Mouse (Mus musculus): ENCODE measurements around the gene Cnih3.

Gene Cnih3

GRCm38 (mm10) chr1:181407281-181407680 lies 54.9 kb downstream of the Cnih3 start:
- no peak for DNase-seq (ENCODE audit: low spot score)

GRCm38 (mm10) chr1:181408086-181408975 lies 55.9 kb downstream of the Cnih3 start:
- DNase-seq (ENCODE audit: low spot score): no peak

DNA sequence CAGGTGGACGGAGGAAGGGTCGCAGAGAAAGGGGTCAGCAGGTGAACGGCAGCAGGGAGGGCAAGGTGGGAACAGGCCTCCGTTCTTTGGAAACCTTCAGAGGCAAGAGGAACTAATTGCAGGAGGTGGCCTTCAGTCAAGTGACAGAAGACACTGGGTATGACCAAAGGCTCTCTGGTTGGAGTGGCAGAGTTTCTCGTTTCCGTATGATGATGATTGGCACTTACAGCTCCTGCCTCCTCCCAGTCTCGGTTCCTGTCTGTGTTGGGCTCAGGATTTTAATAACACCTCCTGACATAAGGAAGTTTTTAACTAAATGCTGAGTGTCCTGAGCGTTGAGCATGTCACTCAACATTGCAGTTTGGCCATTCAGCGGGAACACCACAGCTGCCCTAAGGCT lies 57.3 kb downstream of the Cnih3 start:
- DNase-seq (ENCODE audit: low spot score): no peak

- DNase-seq (ENCODE audit: low spot score): no peak
Observed at GRCm38 (mm10) chr1:181410647-181411254, 58.3 kb downstream of the Cnih3 start.

DNA sequence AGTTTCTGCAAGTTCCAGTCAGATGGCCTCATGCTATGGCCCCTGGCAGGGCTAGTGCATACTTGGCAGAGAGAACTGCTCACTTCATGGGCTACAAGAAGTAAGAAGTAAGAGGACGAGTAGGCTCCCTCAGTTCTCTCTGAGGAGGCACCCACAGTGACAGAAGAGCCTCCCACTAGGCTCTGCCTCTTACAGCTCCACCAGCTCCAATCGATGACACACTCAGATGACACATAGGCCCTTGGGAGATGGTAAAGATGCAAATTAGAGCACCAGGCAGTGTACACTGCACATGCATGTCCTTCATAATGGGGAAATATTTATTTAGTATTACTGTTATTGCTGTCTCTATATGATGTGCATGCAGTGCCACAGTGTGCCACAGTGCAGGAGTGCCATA lies 62.6 kb downstream of the Cnih3 start:
- no peak for DNase-seq (ENCODE audit: low spot score)

- DNase-seq (ENCODE audit: low spot score): no peak
Observed at GRCm38 (mm10) chr1:181416841-181417240, 64.4 kb downstream of the Cnih3 start.

DNA sequence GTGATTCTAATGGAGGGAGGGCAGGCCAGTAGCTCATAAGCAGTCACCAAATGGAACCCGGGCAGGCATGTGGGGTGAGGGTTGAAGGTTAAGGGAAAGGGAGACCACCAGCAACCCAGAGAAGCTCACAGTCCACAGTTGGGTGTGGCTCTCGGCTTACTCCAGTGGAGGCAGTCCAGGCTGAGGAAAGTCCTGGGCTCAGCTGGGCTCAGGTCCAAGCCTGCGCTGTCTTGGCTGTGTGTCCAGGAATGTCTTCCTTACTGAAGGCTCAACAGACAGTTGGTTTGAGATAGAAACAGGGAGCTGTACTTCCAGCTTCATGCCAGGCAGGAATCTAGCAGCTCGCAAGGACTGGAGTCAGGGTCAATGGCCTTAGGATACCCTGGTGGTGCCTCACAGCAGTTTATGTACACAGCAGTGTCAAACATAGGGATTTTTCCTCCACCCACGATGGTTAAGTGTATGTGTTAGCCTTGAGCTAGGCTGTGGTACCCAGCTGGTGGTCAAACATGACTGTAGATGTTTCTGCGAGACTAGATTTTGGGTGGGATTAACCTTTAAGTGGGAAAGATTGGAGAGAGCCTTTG lies 65.6 kb downstream of the Cnih3 start:
- no peak for DNase-seq (ENCODE audit: low spot score)

DNA sequence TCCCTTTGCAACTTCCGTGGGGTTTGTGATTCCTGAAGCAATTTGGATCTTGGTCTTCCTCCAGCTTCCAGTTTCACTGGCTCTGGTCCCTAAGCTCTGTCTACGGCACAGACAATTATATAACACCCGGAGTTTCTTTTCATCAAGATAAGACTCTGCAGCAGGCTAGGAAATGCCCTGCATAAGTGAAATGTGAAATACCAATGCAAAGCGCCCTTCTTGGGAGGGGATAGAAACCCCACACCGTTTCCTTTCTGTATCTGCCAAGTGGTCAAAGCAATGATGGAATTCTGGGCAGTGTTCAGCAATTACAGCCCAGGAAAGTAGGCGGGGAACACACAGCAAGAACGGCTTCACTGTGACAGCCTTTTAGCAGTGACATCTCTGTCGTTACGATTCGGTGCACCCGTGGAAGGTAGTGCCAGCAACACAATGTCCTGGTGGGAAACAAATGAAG lies 67.7 kb downstream of the Cnih3 start:
- DNase-seq (ENCODE audit: low spot score): no peak

GRCm38 (mm10) chr1:181422796-181423195 lies 70.4 kb downstream of the Cnih3 start:
- DNase-seq (ENCODE audit: low spot score): no peak

- DNase-seq (ENCODE audit: low spot score): no peak
Observed at GRCm38 (mm10) chr1:181424922-181425321, 72.5 kb downstream of the Cnih3 start.

- DNase-seq (ENCODE audit: low spot score): no peak
Observed at GRCm38 (mm10) chr1:181425388-181425787, 73.0 kb downstream of the Cnih3 start.

GRCm38 (mm10) chr1:181426406-181426805 lies 74.0 kb downstream of the Cnih3 start:
- DNase-seq (ENCODE audit: low spot score): no peak

DNA sequence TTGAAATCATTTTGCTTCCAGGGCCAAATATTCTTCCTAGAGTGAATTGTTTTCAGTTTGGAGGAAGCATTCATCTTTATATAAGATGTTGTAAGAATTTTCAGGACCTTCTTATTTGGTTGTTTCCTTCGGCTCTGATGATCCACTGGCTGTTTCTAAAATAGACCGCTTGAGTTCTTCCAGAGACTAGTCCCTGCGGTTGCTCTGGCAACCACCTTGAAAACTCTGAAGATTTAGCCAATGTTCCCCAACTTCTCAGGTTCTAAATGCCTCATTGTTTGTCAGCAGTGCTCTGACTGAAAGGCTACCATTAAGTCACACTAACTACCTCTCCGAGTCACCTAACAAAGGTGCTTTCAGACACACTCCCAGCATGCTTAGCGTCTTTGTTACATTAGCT lies 80.8 kb downstream of the Cnih3 start:
- no peak for DNase-seq (ENCODE audit: low spot score)

GRCm38 (mm10) chr1:181435414-181435813 lies 83.0 kb downstream of the Cnih3 start:
- DNase-seq (ENCODE audit: low spot score): no peak

- no peak for DNase-seq (ENCODE audit: low spot score)
Observed at GRCm38 (mm10) chr1:181440982-181441603, 88.7 kb downstream of the Cnih3 start.

DNA sequence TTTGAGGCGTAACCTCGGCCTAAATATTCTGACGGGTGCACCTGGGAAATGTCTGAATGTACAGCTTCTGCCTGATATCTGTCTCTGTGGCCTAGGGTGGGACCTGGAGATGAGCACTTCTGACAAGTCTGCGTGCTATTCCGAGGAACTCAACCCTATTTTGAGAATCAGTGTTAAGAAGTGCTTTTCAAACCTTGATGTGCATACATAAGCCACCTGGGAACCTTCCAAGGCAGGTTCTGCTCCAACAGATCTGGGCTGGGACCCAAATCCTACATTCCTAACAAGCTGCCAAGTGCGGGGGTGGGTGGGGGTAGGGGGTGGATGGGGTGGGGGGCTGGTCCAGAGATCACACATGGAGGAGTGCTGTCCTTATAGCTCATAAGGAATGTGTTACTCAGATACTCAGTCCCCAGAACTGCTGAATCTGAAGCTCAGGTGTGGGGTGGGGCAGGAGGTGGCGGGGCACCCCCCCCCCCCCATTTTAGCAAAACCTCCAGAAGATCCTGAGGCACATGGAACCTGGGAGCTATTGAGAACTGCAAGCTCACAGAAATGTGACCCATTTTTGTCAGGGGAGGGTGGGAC lies 89.3 kb downstream of the Cnih3 start:
- DNase-seq (ENCODE audit: low spot score): no peak

DNA sequence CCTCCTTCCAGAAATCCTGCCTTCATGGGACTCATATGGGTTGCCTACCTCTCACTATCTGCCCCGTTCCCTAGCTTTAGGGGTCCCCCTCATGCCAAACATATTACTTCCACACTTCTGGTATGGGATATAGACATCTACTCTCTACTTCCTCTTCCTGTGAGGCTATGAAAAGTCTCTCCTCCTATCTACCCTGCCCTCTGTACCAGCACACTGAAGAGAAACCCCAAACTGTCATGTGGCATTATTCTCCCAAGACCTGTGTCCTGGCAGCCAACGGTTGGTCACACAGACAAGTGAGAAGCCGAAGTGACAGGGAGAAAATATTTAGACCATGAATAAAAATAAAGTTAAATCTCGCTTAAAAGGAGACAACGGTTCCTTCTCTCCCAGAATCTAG lies 92.6 kb downstream of the Cnih3 start:
- no peak for DNase-seq (ENCODE audit: low spot score)

DNA sequence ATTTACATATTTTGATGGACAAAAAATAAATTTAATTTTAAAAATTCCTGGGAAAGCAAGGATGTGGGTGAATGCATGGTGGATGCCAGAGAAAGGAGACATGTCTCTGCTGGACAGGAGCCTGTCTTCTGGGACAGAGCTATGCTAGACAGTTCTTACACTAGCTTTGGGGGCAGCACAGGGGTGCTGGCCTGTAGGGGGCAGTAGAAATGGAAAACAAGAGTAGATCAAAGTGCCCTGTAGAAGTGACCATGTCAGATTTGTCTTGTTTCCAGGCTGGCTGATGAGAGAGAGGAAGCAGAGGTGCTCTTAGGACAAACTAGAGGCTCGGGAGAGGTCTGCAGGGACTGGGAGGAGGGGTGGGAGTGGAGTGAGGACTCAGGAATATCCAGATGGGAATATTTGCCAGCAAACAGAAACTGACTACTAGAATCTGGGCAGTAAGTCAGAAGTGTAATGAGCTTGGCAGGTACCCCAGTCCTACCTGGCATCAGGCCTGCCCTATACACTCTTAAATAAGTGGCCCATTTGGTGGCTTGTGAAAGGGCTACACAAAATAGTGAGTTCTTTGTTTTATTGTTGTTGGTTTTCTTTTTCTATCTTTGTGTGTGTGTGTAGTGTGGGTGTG lies 93.3 kb downstream of the Cnih3 start:
- no peak for DNase-seq (ENCODE audit: low spot score)

GRCm38 (mm10) chr1:181446591-181447114 lies 94.2 kb downstream of the Cnih3 start:
- no peak for DNase-seq (ENCODE audit: low spot score)

GRCm38 (mm10) chr1:181447576-181447975 lies 95.1 kb downstream of the Cnih3 start:
- no peak for DNase-seq (ENCODE audit: low spot score)

GRCm38 (mm10) chr1:181448041-181448440 lies 95.6 kb downstream of the Cnih3 start:
- DNase-seq (ENCODE audit: low spot score): no peak

GRCm38 (mm10) chr1:181453106-181453505 lies 100.7 kb downstream of the Cnih3 start:
- DNase-seq (ENCODE audit: low spot score): no peak

All from c-Kit-positive CD71-positive TER-119-positive erythroid progenitor cells, embryonic 14.5 days (primary cell).